Mouse (Mus musculus) G1E (cell line): ENCODE results near the gene Ggcx. TPM values are rescaled to one million over a fixed set of nuclear protein-coding genes. Genes with fewer than 3 reads are reported as not detected.
"Not testable (repeated sequence)": the region's sequence is repeated elsewhere in the genome, so short reads cannot be mapped to it uniquely, and the experiment has no call there.

ENCODE experiments used
- ATAC-seq: 2 replicates; pipeline ENCODE4 v1.8.0; 2016; ENCODE audit warnings: mild to moderate bottlenecking; ENCODE audit not compliant: insufficient number of reproducible peaks, poor library complexity, low FRiP score, severe bottlenecking; ENCODE audit errors: extremely low read depth
- DNase-seq: peaks from one replicate; pipeline ENCODE4 v3.0.0; 2012; ENCODE audit warnings: low spot score
- H3K27me3 ChIP-seq: 2 replicates; pipeline ENCODE4 v1.6.1; 2012; ENCODE audit warnings: mild to moderate bottlenecking, low read length, inconsistent platforms; ENCODE audit not compliant: insufficient read depth
- H3K36me3 ChIP-seq: replicated peaks from 2 replicates; pipeline ENCODE3; 2012; ENCODE audit warnings: mild to moderate bottlenecking, inconsistent platforms
- H3K4me1 ChIP-seq: 2 replicates; pipeline ENCODE4 v1.6.1; 2012; ENCODE audit warnings: low read depth, low read length, inconsistent platforms, mixed read lengths; ENCODE audit not compliant: insufficient read depth
- H3K4me3 ChIP-seq: 2 replicates; pipeline ENCODE4 v1.5.1; 2012; ENCODE audit warnings: low read depth, mild to moderate bottlenecking, inconsistent platforms, low read length, moderate library complexity, mixed read lengths
- H3K9me3 ChIP-seq: replicated peaks from 2 replicates; pipeline ENCODE4 v1.6.1; 2012; ENCODE audit warnings: inconsistent platforms
- CTCF ChIP-seq: IDR thresholded peaks from 2 replicates; pipeline ENCODE4 v1.5.1; 2012; ENCODE audit warnings: low read depth, low read length, inconsistent platforms, mixed read lengths
- GATA1 ChIP-seq: IDR thresholded peaks from 2 replicates; pipeline ENCODE4 v1.6.1; 2012; ENCODE audit warnings: borderline replicate concordance, low read length, inconsistent platforms, mixed read lengths
- GATA2 ChIP-seq: IDR thresholded peaks from 2 replicates; pipeline ENCODE4 v1.6.1; 2012; ENCODE audit warnings: low read depth, low read length, inconsistent platforms, borderline replicate concordance
- POLR2AphosphoS5 ChIP-seq: IDR thresholded peaks from 2 replicates; pipeline ENCODE4 v1.6.1; 2012; ENCODE audit warnings: low read depth, low read length, inconsistent platforms; ENCODE audit not compliant: insufficient replicate concordance
- TAL1 ChIP-seq: conservative IDR thresholded peaks from 2 replicates; pipeline ENCODE4 v1.6.1; 2012; ENCODE audit warnings: low read depth, low read length, inconsistent platforms, mixed read lengths
- polyA plus RNA-seq: library from polyadenylated mRNA; stranded (reverse); fragments of >175 nt; gene quantifications from 2 replicates; pipeline ENCODE4 v1.2.3, GENCODE M21; 2012
- total RNA-seq, 2 experiments: library from RNA; stranded (forward) in 1 of 2; stranded (reverse) in 1 of 2; fragments of 200-1000 nt in 1 of 2; fragments of >200 nt in 1 of 2; fragmentation: Nextera tagmentation in 1 of 2; gene quantifications; 2 replicates each; pipeline ENCODE4 v1.2.3; 2014 to 2017

Gene Ggcx
- total and polyA plus RNA-seq, 3 experiments: 6.5 to 27.8 (median 9.2) TPM

GRCm38 (mm10) chr6:72442921-72443604, 29.0 kb downstream of the Ggcx start:
- DNase-seq (no peak), ATAC-seq (no peak)
- Histone ChIP-seq H3K4me3 (no peak overlapping the region), H3K27me3 (peaks cover 22% of the 10 kb centered on the region), H3K9me3 (no peaks in the 10 kb centered on the region), H3K4me1 (peaks cover 13% of the 10 kb centered on the region), H3K36me3 (peaks cover 8% of the 10 kb centered on the region)
- no peak for TF ChIP-seq TAL1

GRCm38 (mm10) chr6:72445011-72445410, 30.9 kb downstream of the Ggcx start:
- H3K36me3 ChIP-seq: no peaks in the 10 kb centered on the region
- H3K9me3 ChIP-seq: no peaks in the 10 kb centered on the region
- no peak overlapping the region for H3K4me3 ChIP-seq
- TF ChIP-seq GATA2 (no peak), POLR2AphosphoS5 (no peak), GATA1 (no peak), TAL1 (no peak), CTCF (no peak)
- DNase-seq (no peak), ATAC-seq (no peak)
- H3K4me1 ChIP-seq: peaks cover 9% of the 10 kb centered on the region
- H3K27me3 ChIP-seq: peaks cover 36% of the 10 kb centered on the region

GRCm38 (mm10) chr6:72447487-72447886, 33.4 kb downstream of the Ggcx start:
- DNase-seq (no peak), ATAC-seq (no peak)
- no peak for TF ChIP-seq POLR2AphosphoS5
- TF ChIP-seq GATA2: no peak
- no peak for TF ChIP-seq CTCF
- TF ChIP-seq TAL1: no peak
- TF ChIP-seq GATA1: no peak
- no peak overlapping the region for H3K4me3 ChIP-seq
- H3K4me1 ChIP-seq: no peaks in the 10 kb centered on the region
- no peaks in the 10 kb centered on the region for H3K36me3 ChIP-seq
- H3K9me3 ChIP-seq: no peaks in the 10 kb centered on the region
- H3K27me3 ChIP-seq: peaks cover 36% of the 10 kb centered on the region

DNA sequence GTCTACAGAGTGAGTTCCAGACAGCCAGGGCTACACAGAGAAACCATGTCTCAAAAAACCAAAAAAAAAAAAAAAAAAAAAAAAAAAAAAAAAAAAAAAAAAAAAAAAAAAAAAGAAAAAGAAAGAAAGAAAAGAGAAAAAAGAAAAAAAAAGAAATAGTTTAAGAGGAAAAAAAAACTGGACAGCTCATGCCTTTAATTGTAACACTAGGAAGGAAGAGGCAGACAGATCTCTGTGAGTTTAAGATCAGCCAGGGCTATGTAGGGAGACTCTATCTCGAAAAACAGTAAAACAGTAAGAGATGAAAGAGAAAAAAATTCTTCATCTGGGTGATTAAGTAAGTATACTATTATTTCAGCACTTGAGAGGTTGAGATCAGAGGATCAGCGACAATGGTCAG, 37.7 kb downstream of the Ggcx start:
- not testable (repeated sequence) for H3K9me3 ChIP-seq, DNase-seq, H3K4me3 ChIP-seq, H3K4me1 ChIP-seq, ATAC-seq, H3K36me3 ChIP-seq
- peaks cover 33% of the 10 kb centered on the region for H3K27me3 ChIP-seq

GRCm38 (mm10) chr6:72452329-72452728, 38.2 kb downstream of the Ggcx start:
- Histone ChIP-seq H3K27me3 (peaks cover 28% of the 10 kb centered on the region), H3K36me3 (no peaks in the 10 kb centered on the region), H3K4me1 (no peaks in the 10 kb centered on the region), H3K4me3 (no peak overlapping the region), H3K9me3 (no peaks in the 10 kb centered on the region)
- ATAC-seq: no peak
- DNase-seq: no peak
- no peak for TF ChIP-seq TAL1
- no peak for TF ChIP-seq POLR2AphosphoS5
- TF ChIP-seq GATA2: no peak
- TF ChIP-seq CTCF: no peak
- TF ChIP-seq GATA1: no peak

DNA sequence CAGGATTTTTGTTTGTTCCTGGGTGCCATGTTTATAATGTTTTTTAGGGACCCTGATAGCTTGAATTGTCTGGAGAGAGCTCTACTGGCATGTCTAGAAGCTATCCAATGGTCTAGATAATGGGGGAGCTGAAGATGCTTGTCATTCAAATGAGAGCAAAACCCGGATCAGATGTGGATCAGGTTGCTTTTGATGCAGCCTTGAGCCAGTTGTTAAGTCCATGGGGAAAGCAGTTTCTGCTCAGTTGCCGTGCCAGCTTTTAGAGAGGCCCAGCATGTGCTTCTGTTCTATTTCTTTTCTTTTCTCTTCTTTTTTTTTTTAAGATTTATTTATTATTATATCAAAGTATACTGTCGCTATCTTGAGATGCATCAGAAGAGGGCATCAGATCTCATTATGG, 39.5 kb downstream of the Ggcx start:
- no peak for DNase-seq
- H3K9me3 ChIP-seq: no peaks in the 10 kb centered on the region
- no peaks in the 10 kb centered on the region for H3K4me1 ChIP-seq
- ATAC-seq: no peak
- H3K27me3 ChIP-seq: peaks cover 16% of the 10 kb centered on the region
- H3K36me3 ChIP-seq: no peaks in the 10 kb centered on the region
- TF ChIP-seq GATA2 (no peak), GATA1 (no peak), TAL1 (no peak), CTCF (no peak), POLR2AphosphoS5 (no peak)
- H3K4me3 ChIP-seq: no peak overlapping the region

GRCm38 (mm10) chr6:72454072-72454746, 40.1 kb downstream of the Ggcx start:
- no peak for TF ChIP-seq TAL1
- no peak for TF ChIP-seq POLR2AphosphoS5
- no peak for TF ChIP-seq GATA2
- TF ChIP-seq GATA1: no peak
- no peak for TF ChIP-seq CTCF
- ATAC-seq: no peak
- H3K27me3 ChIP-seq: peaks cover 9% of the 10 kb centered on the region

More at GRCm38 (mm10) chr6:72454072-72454746, 40.1 kb downstream of the Ggcx start:
- Histone ChIP-seq H3K9me3 (no peaks in the 10 kb centered on the region), H3K36me3 (no peaks in the 10 kb centered on the region), H3K4me1 (no peaks in the 10 kb centered on the region), H3K4me3 (no peak overlapping the region)
- DNase-seq: no peak
